Mouse (Mus musculus): ENCODE measurements around the gene Ugcg.

GRCm38 (mm10) chr4:59177566-59177965 lies 11.5 kb upstream of the Ugcg start:
- TF ChIP-seq CTCF (IDR thresholded peaks at IDR 0.05; ENCODE audit: low read depth) (no peak), EP300 (IDR thresholded peaks at IDR 0.05; ENCODE audit: low read depth) (no peak)
